Mouse (Mus musculus): Measurements from ENCODE around the gene Prkd2.

Prkd2 gene

DNA sequence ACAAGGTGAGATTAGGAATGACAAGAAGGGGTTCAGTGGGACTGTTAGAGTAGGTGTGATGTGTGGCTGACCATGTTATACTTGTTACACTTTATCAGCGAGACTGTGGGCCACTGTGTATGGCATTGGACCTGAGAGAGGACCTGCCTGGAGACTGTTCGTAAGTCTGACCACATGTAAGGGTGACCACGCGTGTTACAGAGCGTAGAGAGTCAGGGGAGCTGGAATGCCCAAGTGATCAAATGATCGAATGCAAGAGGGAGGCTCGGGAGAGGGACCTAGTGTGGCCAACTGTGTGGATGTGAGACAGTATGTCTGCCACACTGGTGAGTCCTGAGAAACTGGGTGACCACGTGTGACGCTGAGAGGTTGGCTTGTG lies 49.6 kb downstream of the Prkd2 start:
- DNase-seq (ENCODE audit: extremely low spot score, low spot score), result no peak

DNA sequence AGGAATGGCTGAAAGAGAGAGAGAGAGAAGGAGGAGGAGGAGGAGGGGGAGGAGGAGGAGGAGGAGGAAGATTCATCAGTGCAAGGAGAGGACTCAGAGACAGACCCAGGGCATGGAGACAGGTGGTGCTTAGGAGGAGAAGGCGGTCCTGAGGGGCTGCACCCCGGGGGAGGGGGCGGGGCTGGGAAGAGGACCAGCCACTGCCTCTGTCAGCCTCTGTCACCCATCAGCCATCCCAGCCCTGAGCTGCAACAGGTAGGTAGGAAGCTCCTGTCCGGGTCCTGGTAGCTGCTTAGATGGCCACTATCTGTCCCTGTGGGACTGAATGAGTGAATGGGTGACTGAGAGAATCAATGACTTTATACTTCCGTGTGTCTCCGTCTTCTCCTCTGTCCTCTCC lies 50.9 kb downstream of the Prkd2 start:
- DNase-seq (ENCODE audit: extremely low spot score, low spot score), result no peak

DNA sequence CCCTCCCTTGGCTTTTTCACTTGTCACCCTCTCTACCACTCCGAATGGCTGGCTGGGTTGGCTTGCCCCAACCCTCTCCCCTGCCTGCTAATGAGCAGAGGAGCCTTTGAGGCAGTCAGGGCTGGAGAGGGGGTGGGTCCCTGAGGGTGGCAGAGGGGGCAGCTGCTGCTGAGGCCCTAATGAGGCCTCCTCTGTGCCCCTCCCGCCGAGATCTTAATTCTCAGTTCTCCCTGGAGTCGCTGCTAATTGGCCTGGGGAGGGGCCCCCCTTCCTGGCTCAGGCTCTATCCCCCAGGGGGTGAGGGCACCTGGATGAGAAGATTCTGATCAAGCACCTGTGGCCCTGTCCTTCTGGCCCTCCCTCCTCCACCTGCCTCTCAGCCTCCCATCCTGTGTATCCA lies 51.6 kb downstream of the Prkd2 start:
- DNase-seq (ENCODE audit: extremely low spot score, low spot score), result no peak

DNA sequence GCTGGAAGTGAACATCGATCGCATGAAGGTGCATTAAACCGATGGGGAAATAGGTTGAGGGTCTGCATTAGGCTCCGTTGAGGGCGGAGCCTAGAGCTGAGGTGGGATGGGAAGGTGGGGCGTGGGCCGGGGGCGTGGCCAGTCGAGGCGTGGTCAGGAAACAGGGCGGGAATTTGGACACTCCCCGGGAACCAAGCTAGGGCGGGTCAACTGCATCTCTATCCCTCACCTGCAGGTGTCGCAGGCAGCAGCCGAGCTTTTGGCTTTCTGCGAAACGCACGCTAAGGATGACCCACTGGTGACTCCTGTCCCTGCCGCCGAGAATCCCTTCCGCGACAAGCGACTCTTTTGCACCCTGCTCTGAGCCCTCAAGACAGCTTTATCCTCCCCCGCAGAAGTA lies 52.3 kb downstream of the Prkd2 start:
- peak; percentile 86 for DNase-seq (ENCODE audit: extremely low spot score, low spot score)

DNA sequence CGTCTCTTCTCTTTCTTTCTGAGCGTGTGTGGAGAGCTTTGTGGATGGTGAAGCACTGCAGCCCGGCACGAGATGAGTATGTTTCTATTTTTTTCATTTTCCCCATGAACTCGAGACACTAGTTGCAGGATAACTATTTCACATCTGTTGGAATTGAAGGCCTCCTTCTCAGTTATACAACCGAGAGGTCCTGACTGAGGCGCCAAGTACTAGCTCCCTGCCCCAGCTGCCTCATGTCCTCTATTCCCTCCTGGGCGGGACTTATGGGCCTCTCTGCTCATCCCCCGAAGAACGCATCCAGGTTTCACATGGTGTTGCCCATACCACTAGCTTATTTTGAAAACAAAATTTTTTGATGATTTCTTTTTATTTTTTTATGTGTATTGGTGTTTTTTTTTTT lies 52.8 kb downstream of the Prkd2 start:
- DNase-seq (ENCODE audit: extremely low spot score, low spot score), result no peak

DNA sequence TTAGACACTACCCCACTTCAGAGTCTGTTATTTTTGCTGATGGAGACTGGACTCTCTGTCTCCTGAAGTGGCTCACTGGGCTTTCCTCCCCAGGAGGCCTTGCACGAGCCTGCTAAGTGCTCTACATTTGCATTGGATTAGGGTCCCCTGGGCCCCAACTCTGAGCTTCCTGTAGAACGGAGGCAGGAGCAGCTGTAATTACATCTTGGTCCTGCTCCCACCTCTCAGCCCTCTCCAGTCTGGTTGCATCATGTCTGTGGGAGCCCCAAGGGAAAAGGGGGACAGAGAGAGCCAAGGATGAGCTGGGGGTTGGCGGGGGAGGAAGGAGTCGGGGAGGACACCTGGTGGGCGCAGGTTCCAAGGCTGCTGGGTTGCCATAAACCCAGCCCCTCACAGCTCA lies 57.8 kb downstream of the Prkd2 start:
- DNase-seq (ENCODE audit: extremely low spot score, low spot score), result no peak

DNA sequence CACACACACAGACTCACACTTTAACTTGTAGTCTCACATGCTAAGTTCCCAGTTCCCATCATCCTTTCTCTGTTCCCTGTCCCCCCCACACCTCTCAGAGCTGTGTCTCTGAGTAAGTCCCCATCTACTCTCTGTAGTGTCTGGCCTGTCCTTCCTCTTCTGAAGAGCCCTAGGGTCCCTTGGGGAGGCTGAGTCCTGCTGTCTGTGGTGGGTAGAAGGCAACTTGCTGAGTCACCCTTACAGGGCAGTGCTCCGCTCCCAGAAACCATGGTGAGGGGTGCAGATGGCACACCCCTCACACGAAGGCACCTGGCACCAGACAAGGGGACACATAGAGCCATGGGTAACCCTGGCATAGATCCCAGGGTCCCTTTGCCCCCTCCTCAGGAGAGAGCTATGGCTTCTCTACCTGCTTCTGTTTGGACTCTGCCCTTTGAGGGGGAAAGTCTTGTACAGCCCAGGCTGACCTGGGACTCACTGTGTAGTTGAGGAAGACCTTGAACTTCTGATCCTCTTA lies 60.8 kb downstream of the Prkd2 start:
- DNase-seq (ENCODE audit: extremely low spot score, low spot score), result no peak

DNA sequence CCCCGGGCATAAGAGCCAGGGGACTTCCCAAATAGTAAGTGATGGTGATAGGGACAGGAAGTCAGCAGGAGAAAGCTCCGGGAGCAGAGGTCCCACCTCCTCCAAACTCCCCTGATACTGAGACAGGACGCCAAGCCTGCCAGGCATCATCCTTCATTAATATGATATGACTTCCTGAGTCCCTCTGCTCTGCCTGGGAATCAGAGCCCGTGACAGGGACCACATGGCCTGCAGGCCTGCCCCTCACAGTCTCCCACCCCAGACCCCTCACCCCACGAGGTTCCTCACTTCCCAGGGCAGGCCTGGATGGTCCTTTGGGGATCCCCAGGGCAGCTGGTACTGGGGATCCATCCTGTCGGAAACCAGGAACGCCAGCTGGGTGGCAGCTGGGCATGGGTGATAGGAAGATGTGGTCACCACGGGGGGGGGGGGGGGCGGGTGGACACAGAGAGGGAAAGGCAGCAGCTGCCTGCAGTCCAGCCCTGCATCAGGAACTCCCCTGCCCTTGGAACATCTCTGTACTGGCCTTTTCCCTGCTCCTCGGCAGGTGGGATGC lies 61.5 kb downstream of the Prkd2 start:
- no peak for DNase-seq (ENCODE audit: extremely low spot score, low spot score)

DNA sequence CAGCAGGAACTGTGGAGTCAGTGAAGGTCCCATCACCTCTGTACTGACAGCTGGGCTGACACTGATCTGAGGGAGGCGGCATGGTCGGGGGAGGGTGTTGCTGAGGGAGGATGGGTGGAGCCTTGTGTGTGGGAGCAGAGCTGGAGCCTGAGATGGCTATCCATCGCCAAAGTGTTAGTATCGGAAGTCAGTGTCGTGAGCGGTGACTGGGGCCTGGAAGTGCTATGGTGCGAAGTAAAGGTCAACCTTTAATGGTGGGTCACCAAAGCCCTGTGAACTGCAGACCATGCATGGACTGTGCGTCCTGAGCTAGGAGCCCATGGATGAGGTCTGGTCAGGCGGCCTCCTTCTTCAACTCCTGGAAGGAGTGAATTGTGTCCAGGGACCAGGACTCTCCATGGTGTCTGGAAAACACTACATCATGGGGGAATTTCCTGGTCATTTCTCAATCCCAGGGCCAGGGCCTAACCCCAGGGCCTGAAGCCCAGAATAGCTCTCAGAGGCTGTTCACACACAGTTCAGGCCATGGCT lies 62.9 kb downstream of the Prkd2 start:
- DNase-seq (ENCODE audit: extremely low spot score, low spot score), result no peak

DNA sequence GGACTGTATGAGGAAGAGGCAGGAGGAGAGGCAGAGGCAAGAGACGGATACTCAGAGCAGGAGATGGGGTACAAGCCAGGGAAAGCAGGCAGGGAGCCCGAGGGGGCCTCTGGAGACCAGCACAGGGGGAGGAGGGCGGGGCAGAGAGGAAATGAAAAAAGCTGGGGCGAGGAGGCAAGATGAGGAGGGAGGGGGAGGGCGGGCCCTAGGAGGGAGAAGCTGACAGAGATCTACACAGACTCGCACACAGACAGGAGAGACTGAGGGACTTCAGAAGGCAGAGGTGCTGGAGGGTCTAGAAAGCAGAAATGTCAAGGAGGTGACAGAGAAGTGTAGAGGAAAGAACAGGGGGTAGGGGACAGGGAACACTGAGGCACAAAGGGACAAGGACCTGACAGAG lies 63.6 kb downstream of the Prkd2 start, which contains the start of gene Ptgir:
Gene Ptgir (plus strand): TSS at position 210 of the 400 bp plus-strand sequence.
- no peak for DNase-seq (ENCODE audit: extremely low spot score, low spot score)

DNA sequence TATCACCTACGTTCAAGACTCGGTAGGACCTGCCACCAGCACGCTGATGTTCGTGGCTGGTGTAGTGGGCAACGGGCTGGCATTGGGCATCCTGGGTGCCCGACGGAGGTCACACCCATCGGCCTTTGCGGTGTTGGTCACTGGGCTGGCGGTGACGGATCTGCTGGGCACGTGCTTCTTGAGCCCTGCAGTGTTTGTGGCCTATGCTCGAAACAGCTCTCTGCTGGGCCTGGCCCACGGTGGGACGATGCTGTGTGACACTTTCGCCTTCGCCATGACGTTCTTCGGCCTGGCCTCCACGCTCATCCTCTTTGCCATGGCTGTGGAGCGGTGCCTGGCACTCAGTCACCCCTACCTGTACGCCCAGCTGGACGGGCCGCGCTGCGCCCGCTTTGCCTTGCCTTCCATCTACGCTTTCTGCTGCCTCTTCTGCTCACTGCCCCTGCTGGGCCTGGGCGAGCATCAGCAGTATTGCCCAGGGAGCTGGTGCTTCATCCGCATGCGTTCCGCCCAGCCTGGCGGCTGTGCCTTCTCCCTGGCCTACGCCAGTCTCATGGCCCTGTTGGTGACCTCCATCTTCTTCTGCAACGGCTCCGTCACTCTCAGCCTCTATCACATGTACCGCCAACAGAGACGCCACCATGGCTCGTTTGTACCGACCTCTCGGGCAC lies 64.3 kb downstream of the Prkd2 start:
- DNase-seq (ENCODE audit: extremely low spot score, low spot score), result no peak

DNA sequence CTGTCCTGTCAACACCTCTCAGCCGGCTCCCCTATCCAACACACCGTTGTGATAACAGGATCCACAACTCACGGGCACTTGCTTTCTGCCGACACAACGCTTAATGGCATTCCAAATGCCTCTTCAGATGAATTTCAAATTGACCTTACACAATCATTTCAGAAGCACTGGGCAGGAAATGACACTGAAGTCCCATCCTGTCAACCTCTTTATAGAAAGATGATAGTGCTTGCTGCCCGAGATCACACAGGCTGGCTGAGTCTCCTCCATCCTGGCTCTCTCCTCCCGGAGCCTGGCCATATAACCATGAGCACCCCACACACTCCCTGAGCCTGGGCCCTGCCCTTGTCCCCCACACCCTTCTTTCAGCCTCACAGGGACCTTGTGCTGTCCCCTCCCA lies 65.1 kb downstream of the Prkd2 start:
- no peak for DNase-seq (ENCODE audit: extremely low spot score, low spot score)

DNA sequence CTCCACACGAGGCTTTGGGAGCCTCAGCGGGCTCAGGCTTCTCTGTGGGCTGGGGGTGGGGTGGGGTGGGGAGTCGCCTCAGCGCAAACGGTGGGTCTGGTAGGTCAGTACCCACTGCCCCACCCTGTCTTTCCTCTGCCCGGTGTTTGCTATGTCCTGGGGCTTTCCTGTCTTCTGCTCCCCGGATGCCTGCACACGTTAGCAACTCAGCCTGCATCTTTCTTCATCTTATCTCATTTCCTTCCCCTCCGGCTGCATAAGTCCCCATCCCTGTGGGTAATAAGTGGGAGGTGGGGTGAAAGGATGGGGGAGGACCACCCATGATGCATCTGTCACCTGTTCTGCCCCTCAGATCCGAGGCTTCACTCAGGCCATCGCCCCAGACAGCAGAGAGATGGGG lies 65.7 kb downstream of the Prkd2 start:
- no peak for DNase-seq (ENCODE audit: extremely low spot score, low spot score)

DNA sequence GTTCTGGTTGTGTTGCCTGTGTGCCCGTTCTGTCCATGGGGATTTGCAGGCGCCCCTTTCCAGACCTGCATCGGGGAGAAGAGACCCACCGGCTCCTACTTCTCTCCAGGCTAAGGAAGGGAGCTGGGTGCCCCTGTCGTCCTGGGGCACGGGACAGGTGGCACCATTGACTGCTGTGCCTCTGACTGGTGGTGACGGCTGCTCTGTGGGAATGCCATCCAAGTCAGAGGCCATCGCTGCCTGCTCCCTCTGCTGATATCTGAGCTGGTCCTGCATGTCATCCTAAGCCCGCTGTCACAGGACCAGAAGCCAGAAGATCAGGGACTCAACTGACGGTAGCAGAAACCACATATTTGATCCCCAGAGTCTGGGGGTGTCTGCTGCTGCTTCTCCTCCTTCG lies 66.2 kb downstream of the Prkd2 start:
- no peak for DNase-seq (ENCODE audit: extremely low spot score, low spot score)

DNA sequence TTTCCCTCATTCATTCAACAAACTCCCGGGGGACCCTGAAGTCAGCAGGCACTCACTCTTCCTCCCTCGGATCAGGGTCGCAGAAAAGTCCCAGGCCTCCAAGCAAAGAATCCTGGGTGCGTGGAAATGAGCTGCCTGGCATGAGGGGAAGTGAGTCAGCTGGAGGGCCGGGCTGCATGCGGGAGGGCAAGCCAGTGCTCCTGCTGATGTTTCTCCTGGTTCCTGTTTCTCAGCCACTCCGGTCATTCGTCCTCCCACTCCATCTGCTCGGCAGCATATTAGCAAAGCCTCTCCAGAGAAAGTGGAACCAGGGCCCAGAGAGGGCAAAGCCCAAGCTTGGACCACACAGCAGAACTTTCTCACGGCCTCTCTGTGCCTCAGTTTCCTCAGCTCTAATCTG lies 67.2 kb downstream of the Prkd2 start:
- DNase-seq (ENCODE audit: extremely low spot score, low spot score), result no peak

DNA sequence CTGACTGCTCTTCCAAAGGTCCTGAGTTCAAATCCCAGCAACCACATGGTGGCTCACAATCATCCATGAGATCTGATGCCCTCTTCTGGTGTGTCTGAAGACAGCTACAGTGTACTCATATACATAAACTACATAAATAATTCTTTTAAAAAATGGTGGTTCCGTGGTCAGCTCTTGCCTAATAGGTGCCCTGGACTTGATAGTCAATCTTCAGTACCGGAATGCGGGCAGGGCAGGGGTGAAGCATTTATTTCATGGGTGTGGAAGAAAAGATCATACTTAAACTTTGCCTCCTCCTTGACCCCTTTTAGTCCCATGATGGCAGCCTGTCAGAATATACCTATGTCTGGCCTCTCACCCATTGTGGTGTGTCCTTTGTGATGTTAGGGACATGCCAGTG lies 69.2 kb downstream of the Prkd2 start:
- DNase-seq (ENCODE audit: extremely low spot score, low spot score), result no peak

DNA sequence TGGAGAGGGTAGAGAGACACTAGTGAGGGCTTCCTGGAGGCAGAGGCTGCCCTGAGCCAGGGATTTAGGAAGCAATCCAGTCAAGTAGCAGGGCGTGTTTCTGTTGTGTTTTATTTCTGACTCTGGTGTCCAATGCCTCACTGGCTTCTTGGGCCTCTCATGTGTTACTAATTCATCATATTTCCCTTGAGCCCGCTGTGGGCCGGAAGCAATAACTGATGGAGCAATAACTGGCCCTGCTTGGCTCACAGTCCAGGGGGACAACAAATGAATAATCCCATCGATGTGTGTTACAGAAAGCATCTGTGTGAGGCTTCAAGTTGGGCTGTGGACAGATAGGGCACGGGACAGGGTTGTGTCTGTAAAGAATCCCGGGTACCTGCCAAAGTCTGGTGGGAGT lies 69.7 kb downstream of the Prkd2 start:
- no peak for DNase-seq (ENCODE audit: extremely low spot score, low spot score)

DNA sequence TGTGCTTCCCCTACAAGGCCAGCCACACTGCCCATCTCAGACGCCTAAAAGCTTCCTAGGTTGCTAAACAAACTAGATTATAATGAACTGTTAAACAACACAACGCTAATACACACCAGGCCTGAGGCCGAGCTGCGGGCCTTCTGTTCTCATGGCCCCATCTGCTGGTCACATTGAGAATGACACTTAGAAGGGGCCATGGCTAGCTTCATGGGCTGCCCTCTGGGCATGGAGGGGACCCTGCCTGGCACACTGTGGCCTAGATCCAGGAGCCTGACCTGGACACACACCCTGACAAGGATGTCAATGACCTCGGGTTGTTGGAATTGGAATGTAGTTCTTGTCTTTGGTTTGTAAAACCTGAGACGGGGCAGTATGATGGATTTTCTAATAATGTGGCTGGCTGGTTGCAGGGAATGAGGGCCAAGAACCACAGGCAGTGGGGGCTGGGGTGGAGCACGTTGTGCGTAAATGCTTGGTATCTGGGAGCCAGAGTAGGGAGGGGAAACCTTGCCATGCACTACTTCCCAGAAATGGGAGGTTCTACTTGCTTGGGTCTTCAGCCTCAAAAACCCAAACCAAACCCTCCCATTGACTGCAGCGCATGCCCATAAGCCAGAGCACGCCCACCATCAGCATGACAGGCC lies 71.2 kb downstream of the Prkd2 start:
- DNase-seq (ENCODE audit: extremely low spot score, low spot score), result peak; percentile 81

DNA sequence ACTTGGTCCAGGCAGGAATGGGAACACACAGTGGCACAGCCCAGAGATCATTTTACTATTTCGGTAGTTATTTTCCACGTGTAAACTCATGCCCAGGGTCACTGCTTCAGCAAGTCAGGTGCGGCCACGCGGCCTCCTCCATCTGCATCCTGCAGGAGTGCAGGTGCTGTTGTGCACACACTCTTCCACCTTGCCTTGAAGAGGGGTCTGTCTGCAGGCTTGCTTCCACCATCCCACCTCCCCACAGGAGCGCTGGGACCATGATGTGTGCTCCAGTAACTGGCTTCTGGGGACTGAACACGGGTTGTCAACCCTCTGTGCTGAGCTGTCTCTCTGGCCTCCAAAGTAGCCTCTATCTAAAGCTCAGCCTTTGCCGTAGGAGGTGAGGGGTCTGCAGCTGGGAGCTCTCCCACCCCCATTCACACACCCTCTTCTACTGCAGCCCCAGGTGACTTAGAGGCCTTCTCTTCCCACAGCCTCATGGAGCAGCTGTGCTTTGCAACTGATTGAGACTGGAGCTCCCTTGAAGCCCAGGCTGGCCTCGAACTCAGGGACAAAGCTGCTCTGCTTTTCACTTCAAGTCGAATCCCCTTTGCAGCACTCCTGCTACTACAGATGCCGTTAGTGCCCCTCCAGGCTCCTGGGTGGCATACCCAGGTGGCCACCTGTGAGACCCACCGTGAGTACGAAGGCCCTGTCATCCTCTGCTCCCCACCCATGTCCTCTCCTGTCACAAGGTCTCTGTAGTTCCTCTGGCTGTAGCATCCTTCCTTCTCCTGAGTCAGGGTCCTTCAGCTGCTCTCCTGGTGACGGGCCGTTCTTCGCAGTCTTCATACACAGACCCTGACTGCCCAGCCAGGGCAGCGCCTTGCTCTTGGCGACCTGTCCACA lies 72.0 kb downstream of the Prkd2 start:
- no peak for DNase-seq (ENCODE audit: extremely low spot score, low spot score)

DNA sequence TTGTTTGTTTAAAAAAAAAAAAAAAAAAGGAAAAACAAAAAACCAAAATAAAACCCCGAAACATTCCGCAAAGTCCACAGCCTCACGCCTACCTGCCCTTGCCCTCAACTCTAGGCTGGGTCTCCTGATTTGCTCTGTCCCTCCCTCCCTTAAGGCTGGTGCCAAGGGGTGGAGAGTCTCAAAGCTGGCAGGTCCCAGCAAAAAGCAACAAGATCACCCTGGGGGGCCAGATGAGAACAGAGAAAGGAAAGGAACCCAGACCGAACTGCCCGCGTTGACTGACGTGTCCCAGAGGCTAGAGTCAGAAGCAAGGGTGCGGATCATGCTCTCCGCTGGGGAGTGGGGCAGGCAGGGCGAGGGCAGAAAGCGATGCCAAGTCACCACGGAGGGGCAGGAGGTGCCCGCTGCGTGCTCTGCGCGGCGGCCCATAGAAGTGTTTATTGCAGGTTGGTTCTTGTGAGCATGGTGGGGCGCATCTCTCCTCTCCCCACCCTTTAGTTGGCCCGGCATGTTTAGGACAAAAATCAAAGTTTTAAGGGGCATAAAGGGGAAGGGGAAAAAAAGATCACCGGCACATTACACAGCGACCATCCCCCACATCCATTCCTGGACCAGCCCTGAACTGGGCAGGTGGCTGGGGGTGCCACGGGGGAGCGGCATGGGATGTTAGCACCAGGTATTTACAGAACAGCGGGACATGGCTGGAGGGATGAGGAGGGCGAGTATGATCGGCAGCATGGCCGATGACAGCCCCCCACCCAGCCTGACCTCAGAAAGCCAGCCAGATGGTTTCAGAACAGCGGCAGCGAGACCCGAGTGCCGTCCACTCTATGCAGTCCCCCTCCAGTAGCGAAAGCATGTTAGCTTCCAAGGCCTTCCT lies 73.0 kb downstream of the Prkd2 start:
- no peak for DNase-seq (ENCODE audit: extremely low spot score, low spot score)

Data from neural tube, embryonic 10.5 days (tissue).